Mouse (Mus musculus): ENCODE measurements around the gene Stx4a. TPM values are rescaled to one million over a fixed set of nuclear protein-coding genes. Genes with fewer than 3 reads are reported as not detected.
A peak's percentile ranks its signal among the peaks of the same experiment; 100 is the strongest.
"Not testable (repeated sequence)": the region's sequence is repeated elsewhere in the genome, so short reads cannot be mapped to it uniquely, and the experiment has no call there.

Stx4a gene
- polyA plus RNA-seq, 1 experiment = 90.0 TPM

- peak; percentile 91 for TF ChIP-seq POLR2A (IDR thresholded peaks at IDR 0.05; ENCODE audit: low read depth, low read length)
- peak; percentile 73; the same call in 1 of the 2 replicates for TF ChIP-seq CTCF (IDR thresholded peaks at IDR 0.05; ENCODE audit: borderline replicate concordance, insufficient read depth, low read length)
- no peak within 1 kb of the TSS; the same call in 1 of the 2 replicates for H3K27ac ChIP-seq (ENCODE audit: insufficient read depth, low read length)
- H3K4me3 ChIP-seq (ENCODE audit: insufficient read depth, low read length) = peak within 1 kb of the TSS; percentile 64
- H3K4me1 ChIP-seq (ENCODE audit: control insufficient read depth, insufficient read depth, low read length) = no peaks in the 10 kb centered on the region
Measured at GRCm38 (mm10) chr7:127895442-127895841, 71.3 kb downstream of the Stx4a start, which contains the start of the genes Gm21974 and Vkorc1. Gm21974 (minus strand) TSS chr7:127895454. Vkorc1 (minus strand) TSS chr7:127895617.

DNA sequence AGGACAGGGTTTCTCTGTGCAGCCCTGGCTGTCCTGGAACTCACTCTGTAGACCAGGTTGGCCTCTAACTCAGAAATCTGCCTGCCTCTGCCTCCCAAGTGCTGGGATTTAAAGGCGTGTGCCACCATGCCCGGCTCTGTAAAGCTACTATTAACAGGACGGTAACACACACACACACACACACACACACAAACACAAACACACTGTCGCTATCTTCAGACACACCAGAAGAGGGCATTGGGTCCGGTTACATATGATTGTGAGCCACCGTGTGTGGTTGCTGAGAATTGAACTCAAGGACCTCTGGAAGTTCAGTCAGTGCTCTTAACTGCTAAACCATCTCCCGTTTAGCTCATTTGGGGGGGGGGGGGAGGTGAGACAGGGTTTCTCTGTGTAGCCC, 71.8 kb downstream of the Stx4a start:
- H3K4me1 ChIP-seq (ENCODE audit: control insufficient read depth, insufficient read depth, low read length); H3K4me3 ChIP-seq (ENCODE audit: insufficient read depth, low read length); H3K27ac ChIP-seq (ENCODE audit: insufficient read depth, low read length): not testable (repeated sequence)

- TF ChIP-seq CTCF (IDR thresholded peaks at IDR 0.05; ENCODE audit: borderline replicate concordance, insufficient read depth, low read length) (peak; percentile 55; the same call in 1 of the 2 replicates), POLR2A (IDR thresholded peaks at IDR 0.05; ENCODE audit: low read depth, low read length) (no peak)
- no peaks in the 10 kb centered on the region for H3K4me1 ChIP-seq (ENCODE audit: control insufficient read depth, insufficient read depth, low read length)
- no peak overlapping the region for H3K4me3 ChIP-seq (ENCODE audit: insufficient read depth, low read length)
- no peak overlapping the region for H3K27ac ChIP-seq (ENCODE audit: insufficient read depth, low read length)
Measured at GRCm38 (mm10) chr7:127896384-127896783, 72.3 kb downstream of the Stx4a start.

- no peak for TF ChIP-seq POLR2A (IDR thresholded peaks at IDR 0.05; ENCODE audit: low read depth, low read length)
- TF ChIP-seq CTCF (IDR thresholded peaks at IDR 0.05; ENCODE audit: borderline replicate concordance, insufficient read depth, low read length) = no peak
- no peak overlapping the region for H3K27ac ChIP-seq (ENCODE audit: insufficient read depth, low read length)
Measured at GRCm38 (mm10) chr7:127897542-127897941, 73.4 kb downstream of the Stx4a start.

DNA sequence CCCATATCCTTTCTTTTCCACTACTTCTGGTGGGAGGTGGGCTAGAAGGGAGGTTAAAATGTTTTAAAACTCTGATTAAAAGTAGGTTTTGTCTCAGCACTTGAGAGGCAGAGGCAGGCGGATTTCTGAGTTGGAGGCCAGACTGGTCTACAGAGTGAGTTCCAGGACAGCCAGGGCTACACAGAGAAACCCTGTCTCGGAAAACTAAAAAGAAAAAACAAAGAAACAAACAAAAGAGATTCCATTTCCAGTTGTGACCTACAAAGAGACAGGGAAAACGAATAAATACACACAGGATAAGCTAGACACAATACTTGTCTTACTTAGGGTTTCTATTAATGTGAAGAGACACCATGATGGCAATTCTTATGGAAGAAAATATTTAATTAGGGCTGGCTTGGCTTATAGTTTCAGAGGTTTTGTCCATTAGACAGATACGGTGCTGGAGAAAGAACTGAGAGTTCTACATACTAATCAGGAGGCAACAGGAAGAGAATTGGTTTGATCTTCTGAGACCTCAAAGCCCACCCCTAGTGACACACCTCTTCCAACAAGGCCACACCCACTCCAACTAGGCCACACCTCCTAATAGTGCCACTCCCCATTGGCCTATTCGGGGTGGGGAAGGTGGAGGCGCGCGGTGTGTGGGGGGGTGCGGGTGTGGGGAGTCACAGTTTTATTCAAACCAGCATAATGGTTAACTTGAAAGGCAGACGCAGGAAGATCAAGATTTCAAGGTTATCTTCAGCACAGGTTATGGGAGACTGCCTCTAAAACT, 74.3 kb downstream of the Stx4a start:
- no peak overlapping the region for H3K4me3 ChIP-seq (ENCODE audit: insufficient read depth, low read length)
- no peak for TF ChIP-seq POLR2A (IDR thresholded peaks at IDR 0.05; ENCODE audit: low read depth, low read length)
- no peak for TF ChIP-seq CTCF (IDR thresholded peaks at IDR 0.05; ENCODE audit: borderline replicate concordance, insufficient read depth, low read length)
- no peak overlapping the region for H3K27ac ChIP-seq (ENCODE audit: insufficient read depth, low read length)
- H3K4me1 ChIP-seq (ENCODE audit: control insufficient read depth, insufficient read depth, low read length) = no peaks in the 10 kb centered on the region

More at GRCm38 (mm10) chr7:127897542-127897941, 73.4 kb downstream of the Stx4a start:
- no peak overlapping the region for H3K4me3 ChIP-seq (ENCODE audit: insufficient read depth, low read length)
- H3K4me1 ChIP-seq (ENCODE audit: control insufficient read depth, insufficient read depth, low read length) = no peaks in the 10 kb centered on the region

Other genes starting within 250 kb of the Stx4a start
- gene Ccdc189, start 235.7 kb upstream of the Stx4a start, polyA plus RNA-seq (2011; ENCODE audit: insufficient read length, low read depth, missing spikeins) = 1.5 and 3.6 TPM in 2 replicates
- gene Rnf40, start 235.5 kb upstream of the Stx4a start, polyA plus RNA-seq (2011; ENCODE audit: insufficient read length, low read depth, missing spikeins) = 34.2 and 34.6 TPM in 2 replicates
- 9.3 and 14.9 TPM in 2 replicates for gene Zfp629, start 208.5 kb upstream of the Stx4a start, polyA plus RNA-seq (2011; ENCODE audit: insufficient read length, low read depth, missing spikeins)
- 53.2 and 57.0 TPM in 2 replicates for gene Bcl7c, start 115.4 kb upstream of the Stx4a start, polyA plus RNA-seq (2011; ENCODE audit: insufficient read length, low read depth, missing spikeins)
- gene Ctf1, start 111.6 kb upstream of the Stx4a start, polyA plus RNA-seq (2011; ENCODE audit: insufficient read length, low read depth, missing spikeins) = 14.9 and 27.8 TPM in 2 replicates
- not detected in 2 replicates for gene Ctf2, start 92.1 kb upstream of the Stx4a start, polyA plus RNA-seq (2011; ENCODE audit: insufficient read length, low read depth, missing spikeins)
- 16.0 and 17.8 TPM in 2 replicates for gene Fbxl19, start 79.8 kb upstream of the Stx4a start, polyA plus RNA-seq (2011; ENCODE audit: insufficient read length, low read depth, missing spikeins)
- 19.8 and 23.3 TPM in 2 replicates for gene Orai3, start 54.5 kb upstream of the Stx4a start, polyA plus RNA-seq (2011; ENCODE audit: insufficient read length, low read depth, missing spikeins)
- 29.3 and 33.8 TPM in 2 replicates for gene Setd1a, start 47.6 kb upstream of the Stx4a start, polyA plus RNA-seq (2011; ENCODE audit: insufficient read length, low read depth, missing spikeins)
- gene Gm49388, start 38.7 kb upstream of the Stx4a start, polyA plus RNA-seq (2011; ENCODE audit: insufficient read length, low read depth, missing spikeins) = not detected in 2 replicates
- 8.0 and 9.4 TPM in 2 replicates for gene Hsd3b7, start 23.7 kb upstream of the Stx4a start, polyA plus RNA-seq (2011; ENCODE audit: insufficient read length, low read depth, missing spikeins)
- gene Stx1b, start 255 bp downstream of the Stx4a start, polyA plus RNA-seq (2011; ENCODE audit: insufficient read length, low read depth, missing spikeins) = 1.8 and 4.4 TPM in 2 replicates
- gene Zfp646, start 51.9 kb downstream of the Stx4a start, polyA plus RNA-seq (2011; ENCODE audit: insufficient read length, low read depth, missing spikeins) = 18.4 and 20.1 TPM in 2 replicates
- gene Zfp668, start 52.5 kb downstream of the Stx4a start, polyA plus RNA-seq (2011; ENCODE audit: insufficient read length, low read depth, missing spikeins) = 8.9 and 15.6 TPM in 2 replicates
- gene Prss53, start 66.7 kb downstream of the Stx4a start, polyA plus RNA-seq (2011; ENCODE audit: insufficient read length, low read depth, missing spikeins) = 0.65 and 0.77 TPM in 2 replicates
- gene Gm21974, start 71.2 kb downstream of the Stx4a start, polyA plus RNA-seq (2011; ENCODE audit: insufficient read length, low read depth, missing spikeins) = not detected in 2 replicates
- 107 and 146 TPM in 2 replicates for gene Vkorc1, start 71.3 kb downstream of the Stx4a start, polyA plus RNA-seq (2011; ENCODE audit: insufficient read length, low read depth, missing spikeins)
- 57.3 and 63.5 TPM in 2 replicates for gene Bckdk, start 79.8 kb downstream of the Stx4a start, polyA plus RNA-seq (2011; ENCODE audit: insufficient read length, low read depth, missing spikeins)
- gene Kat8, start 88.2 kb downstream of the Stx4a start, polyA plus RNA-seq (2011; ENCODE audit: insufficient read length, low read depth, missing spikeins) = 19.8 and 24.5 TPM in 2 replicates
- not detected in 2 replicates for gene Prss8, start 105.8 kb downstream of the Stx4a start, polyA plus RNA-seq (2011; ENCODE audit: insufficient read length, low read depth, missing spikeins)
- 6.8 and 7.1 TPM in 2 replicates for gene Prss36, start 122.4 kb downstream of the Stx4a start, polyA plus RNA-seq (2011; ENCODE audit: insufficient read length, low read depth, missing spikeins)
- gene Fus, start 143.2 kb downstream of the Stx4a start, polyA plus RNA-seq (2011; ENCODE audit: insufficient read length, low read depth, missing spikeins) = 861 and 978 TPM in 2 replicates
- 1.0 and 1.5 TPM in 2 replicates for gene Pycard, start 169.6 kb downstream of the Stx4a start, polyA plus RNA-seq (2011; ENCODE audit: insufficient read length, low read depth, missing spikeins)
- not detected in 2 replicates for gene Trim72, start 179.7 kb downstream of the Stx4a start, polyA plus RNA-seq (2011; ENCODE audit: insufficient read length, low read depth, missing spikeins)
- 0.20 and 1.8 TPM in 2 replicates for gene Itgam, start 238.3 kb downstream of the Stx4a start, polyA plus RNA-seq (2011; ENCODE audit: insufficient read length, low read depth, missing spikeins)
- gene Gm49368, start 238.4 kb downstream of the Stx4a start, polyA plus RNA-seq (2011; ENCODE audit: insufficient read length, low read depth, missing spikeins) = 0.11 TPM in 1 of 2 replicates, not detected in the other

Measured in embryonic fibroblast, embryonic 13.5 days (primary cell).